Mouse (Mus musculus) fat pad, adult 2 months (tissue): ENCODE results near the gene Nubpl.

Source experiments
- DNase-seq: peaks from one replicate; pipeline ENCODE4 v3.0.0-alpha.2; 2011; ENCODE audit warnings: low read depth, low spot score; ENCODE audit errors: extremely low read depth

The Nubpl gene

GRCm38 (mm10) chr12:52318426-52318825 lies 220.9 kb downstream of the Nubpl start:
- DNase-seq, result no peak

GRCm38 (mm10) chr12:52319156-52319555 lies 221.6 kb downstream of the Nubpl start:
- no peak for DNase-seq

- DNase-seq, result no peak
Measured at GRCm38 (mm10) chr12:52328488-52328887, 231.0 kb downstream of the Nubpl start.

- no peak for DNase-seq
Measured at GRCm38 (mm10) chr12:52335142-52335765, 237.7 kb downstream of the Nubpl start.

GRCm38 (mm10) chr12:52338136-52338753 lies 240.7 kb downstream of the Nubpl start:
- no peak for DNase-seq

- DNase-seq, result peak; percentile 21
Measured at GRCm38 (mm10) chr12:52346611-52347010, 249.1 kb downstream of the Nubpl start.

GRCm38 (mm10) chr12:52350276-52350675 lies 252.7 kb downstream of the Nubpl start:
- DNase-seq, result no peak

GRCm38 (mm10) chr12:52359484-52359883 lies 261.9 kb downstream of the Nubpl start:
- no peak for DNase-seq

GRCm38 (mm10) chr12:52360136-52360535 lies 262.6 kb downstream of the Nubpl start:
- no peak for DNase-seq

- no peak for DNase-seq
Measured at GRCm38 (mm10) chr12:52361198-52361597, 263.7 kb downstream of the Nubpl start.
